Mouse (Mus musculus): ENCODE measurements at regions not wholly inside any gene's neighbourhood (a gene's known extent, or its start where the extent isn't known, plus 50 kb on each side); places are given as distances from the start of the nearest gene placed in this dataset.

- intact Hi-C loops (cut with DNase I), result no loop called here
- no peaks in the 10 kb centered on the region for H3K27me3 ChIP-seq (ENCODE audit: control insufficient read depth, insufficient read depth, low read length)
- no peaks in the 10 kb centered on the region for H3K36me3 ChIP-seq (ENCODE audit: control insufficient read depth, insufficient read depth, low read length)
- DNase-seq, result no peak
- TF ChIP-seq POLR2A (IDR thresholded peaks at IDR 0.05; ENCODE audit: insufficient read depth, low read depth, low read length) (no peak), CTCF (IDR thresholded peaks at IDR 0.05) (no peak), EP300 (IDR thresholded peaks at IDR 0.05; ENCODE audit: insufficient read depth, low read depth, low read length) (no peak)
- H3K4me3 ChIP-seq, result no peak overlapping the region
- H3K27ac ChIP-seq, result no peak overlapping the region
- H3K4me1 ChIP-seq (ENCODE audit: control insufficient read depth, insufficient read depth, low read length), result no peaks in the 10 kb centered on the region
- no peaks in the 10 kb centered on the region for H3K79me2 ChIP-seq (replicated peaks; ENCODE audit: control insufficient read depth, insufficient read depth, low read length)
- WGBS, result 64% methylated on average over 13 of the region's 13 CpGs
- H3K9ac ChIP-seq (ENCODE audit: low read depth, low read length), result no peak overlapping the region
These were observed 97.7 kb upstream of the Six2 start for GRCm38 (mm10) chr17:85785625-85786294.

DNA sequence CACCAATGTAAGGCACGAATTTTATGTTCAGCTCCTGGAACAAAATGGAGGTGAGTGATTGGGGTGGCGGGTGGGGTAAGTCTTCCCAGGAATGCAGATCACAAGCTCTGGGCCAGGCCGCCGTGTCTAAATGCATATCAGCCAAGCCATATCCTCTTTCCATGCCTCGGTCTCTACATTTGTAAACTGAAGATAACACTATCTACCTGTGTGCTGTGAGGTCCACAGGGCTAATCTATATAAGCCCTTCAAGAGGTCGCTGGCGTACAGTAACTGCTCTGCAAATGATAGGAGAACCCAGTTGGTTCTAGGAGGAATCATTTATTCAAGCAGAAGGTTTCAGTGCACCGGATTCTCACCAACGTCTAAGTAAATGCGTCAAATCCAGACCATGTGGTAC is 92.4 kb upstream of the Six2 start:
- Histone ChIP-seq H3K9ac (ENCODE audit: low read depth, low read length) (no peak overlapping the region), H3K27me3 (ENCODE audit: control insufficient read depth, insufficient read depth, low read length) (no peaks in the 10 kb centered on the region; the same call in 1 of the 2 replicates), H3K4me1 (ENCODE audit: control insufficient read depth, insufficient read depth, low read length) (no peaks in the 10 kb centered on the region), H3K79me2 (replicated peaks; ENCODE audit: control insufficient read depth, insufficient read depth, low read length) (no peaks in the 10 kb centered on the region), H3K27ac (no peak overlapping the region), H3K4me3 (no peak overlapping the region), H3K36me3 (ENCODE audit: control insufficient read depth, insufficient read depth, low read length) (no peaks in the 10 kb centered on the region)
- intact Hi-C loops (cut with DNase I), result no loop called here
- no peak for TF ChIP-seq POLR2A (IDR thresholded peaks at IDR 0.05; ENCODE audit: insufficient read depth, low read depth, low read length)
- no peak for TF ChIP-seq EP300 (IDR thresholded peaks at IDR 0.05; ENCODE audit: insufficient read depth, low read depth, low read length)
- TF ChIP-seq CTCF (IDR thresholded peaks at IDR 0.05), result no peak
- WGBS, result 74% methylated on average over 10 of the region's 10 CpGs
- DNase-seq, result no peak

DNA sequence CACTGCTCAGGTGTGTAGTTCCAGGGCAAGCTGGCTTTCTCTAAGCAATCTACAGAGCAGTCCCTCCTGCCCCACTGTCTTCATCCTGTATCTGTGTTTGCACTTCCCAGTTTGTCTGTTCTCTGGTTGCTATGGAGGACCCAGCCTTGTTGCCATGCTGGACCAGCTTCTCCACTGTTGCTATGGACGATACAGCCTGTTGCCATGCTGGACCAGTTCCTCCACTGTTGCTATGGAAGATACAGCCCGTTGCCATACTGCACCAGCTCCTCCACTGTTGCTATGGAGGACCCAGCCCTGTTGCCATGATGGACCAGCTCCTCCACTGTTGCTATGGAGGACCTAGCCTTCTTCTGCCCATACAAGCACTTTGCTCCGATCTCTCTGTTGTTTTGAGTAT is 88.8 kb upstream of the Six2 start:
- no peaks in the 10 kb centered on the region for H3K4me1 ChIP-seq (ENCODE audit: control insufficient read depth, insufficient read depth, low read length)
- WGBS, result 70% methylated on average over 3 of the region's 3 CpGs
- H3K27me3 ChIP-seq (ENCODE audit: control insufficient read depth, insufficient read depth, low read length), result no peaks in the 10 kb centered on the region; the same call in 1 of the 2 replicates
- no peak overlapping the region for H3K27ac ChIP-seq
- H3K9ac ChIP-seq (ENCODE audit: low read depth, low read length), result no peak overlapping the region
- H3K79me2 ChIP-seq (replicated peaks; ENCODE audit: control insufficient read depth, insufficient read depth, low read length), result no peaks in the 10 kb centered on the region
- H3K36me3 ChIP-seq (ENCODE audit: control insufficient read depth, insufficient read depth, low read length), result no peaks in the 10 kb centered on the region
- TF ChIP-seq POLR2A (IDR thresholded peaks at IDR 0.05; ENCODE audit: insufficient read depth, low read depth, low read length) (no peak), CTCF (IDR thresholded peaks at IDR 0.05) (no peak), EP300 (IDR thresholded peaks at IDR 0.05; ENCODE audit: insufficient read depth, low read depth, low read length) (no peak)
- H3K4me3 ChIP-seq, result no peak overlapping the region
- no peak for DNase-seq
- intact Hi-C loops (cut with DNase I), result no loop called here

DNA sequence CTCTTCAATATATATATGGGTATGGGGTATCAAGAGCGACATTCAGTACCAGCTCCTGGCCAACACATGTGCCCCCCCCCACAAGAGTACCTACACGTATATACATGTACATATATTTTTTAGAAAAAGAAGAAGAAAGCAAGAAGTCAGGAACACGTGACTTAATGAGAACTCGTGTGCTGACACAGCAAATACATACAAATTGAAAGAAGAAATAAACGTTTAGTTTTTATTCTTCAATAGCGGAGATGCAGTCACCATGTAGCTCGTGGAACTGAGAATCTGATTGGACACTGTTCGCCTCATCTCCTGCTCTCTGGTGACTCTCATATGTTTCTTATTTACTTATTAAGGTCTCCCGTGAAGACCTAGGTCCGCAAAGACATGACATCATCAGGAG is 80.3 kb upstream of the Six2 start:
- intact Hi-C loops (cut with DNase I), result no loop called here
- TF ChIP-seq POLR2A (IDR thresholded peaks at IDR 0.05; ENCODE audit: insufficient read depth, low read depth, low read length) (no peak), EP300 (IDR thresholded peaks at IDR 0.05; ENCODE audit: insufficient read depth, low read depth, low read length) (no peak), CTCF (IDR thresholded peaks at IDR 0.05) (no peak)
- Histone ChIP-seq H3K27ac (no peak overlapping the region), H3K79me2 (replicated peaks; ENCODE audit: control insufficient read depth, insufficient read depth, low read length) (no peaks in the 10 kb centered on the region), H3K36me3 (ENCODE audit: control insufficient read depth, insufficient read depth, low read length) (no peaks in the 10 kb centered on the region), H3K4me1 (ENCODE audit: control insufficient read depth, insufficient read depth, low read length) (no peaks in the 10 kb centered on the region), H3K9ac (ENCODE audit: low read depth, low read length) (no peak overlapping the region), H3K27me3 (ENCODE audit: control insufficient read depth, insufficient read depth, low read length) (no peaks in the 10 kb centered on the region), H3K4me3 (no peak overlapping the region)
- 89% methylated on average over 10 of the region's 10 CpGs for WGBS
- DNase-seq, result no peak

GRCm38 (mm10) chr17:85767201-85767862 is 79.3 kb upstream of the Six2 start:
- H3K27ac ChIP-seq, result no peak overlapping the region
- H3K36me3 ChIP-seq (ENCODE audit: control insufficient read depth, insufficient read depth, low read length), result no peaks in the 10 kb centered on the region
- H3K4me1 ChIP-seq (ENCODE audit: control insufficient read depth, insufficient read depth, low read length), result no peaks in the 10 kb centered on the region
- intact Hi-C loops (cut with DNase I), result no loop called here
- TF ChIP-seq POLR2A (IDR thresholded peaks at IDR 0.05; ENCODE audit: insufficient read depth, low read depth, low read length) (no peak), CTCF (IDR thresholded peaks at IDR 0.05) (no peak), EP300 (IDR thresholded peaks at IDR 0.05; ENCODE audit: insufficient read depth, low read depth, low read length) (no peak)
- WGBS, result 69% methylated on average over 15 of the region's 15 CpGs
- DNase-seq, result no peak
- no peaks in the 10 kb centered on the region for H3K27me3 ChIP-seq (ENCODE audit: control insufficient read depth, insufficient read depth, low read length)
- H3K4me3 ChIP-seq, result no peak overlapping the region
- H3K79me2 ChIP-seq (replicated peaks; ENCODE audit: control insufficient read depth, insufficient read depth, low read length), result no peaks in the 10 kb centered on the region
- H3K9ac ChIP-seq (ENCODE audit: low read depth, low read length), result no peak overlapping the region

DNA sequence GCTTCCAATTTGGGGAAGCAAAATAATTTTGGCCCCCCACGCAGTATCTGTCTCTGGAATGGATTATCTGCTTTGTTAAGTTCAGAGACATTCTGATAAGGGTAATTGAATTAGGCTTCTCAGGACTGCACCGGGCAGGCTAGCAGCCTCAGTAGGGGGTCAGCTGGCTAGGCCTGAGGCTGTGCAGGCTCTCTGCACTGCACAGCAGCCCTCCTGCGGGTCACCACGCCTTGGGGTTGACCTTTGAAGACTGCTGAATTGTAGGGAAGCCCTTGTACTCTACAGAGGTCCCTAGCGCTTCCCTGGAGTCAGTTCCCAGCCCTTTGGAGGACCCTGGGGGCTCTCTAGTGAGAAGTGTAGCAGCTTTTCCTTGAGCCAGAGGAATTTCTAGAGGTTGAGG is 78.5 kb upstream of the Six2 start:
- intact Hi-C loops (cut with DNase I), result no loop called here
- DNase-seq, result no peak
- Histone ChIP-seq H3K79me2 (replicated peaks; ENCODE audit: control insufficient read depth, insufficient read depth, low read length) (no peaks in the 10 kb centered on the region), H3K9ac (ENCODE audit: low read depth, low read length) (no peak overlapping the region), H3K27ac (no peak overlapping the region), H3K27me3 (ENCODE audit: control insufficient read depth, insufficient read depth, low read length) (no peaks in the 10 kb centered on the region), H3K36me3 (ENCODE audit: control insufficient read depth, insufficient read depth, low read length) (no peaks in the 10 kb centered on the region), H3K4me1 (ENCODE audit: control insufficient read depth, insufficient read depth, low read length) (no peaks in the 10 kb centered on the region), H3K4me3 (no peak overlapping the region)
- TF ChIP-seq CTCF (IDR thresholded peaks at IDR 0.05) (no peak), EP300 (IDR thresholded peaks at IDR 0.05; ENCODE audit: insufficient read depth, low read depth, low read length) (no peak), POLR2A (IDR thresholded peaks at IDR 0.05; ENCODE audit: insufficient read depth, low read depth, low read length) (no peak)
- 29% methylated on average over 5 of the region's 5 CpGs for WGBS
